Mouse (Mus musculus): ENCODE results near the gene Ttc33. TPM values are rescaled to one million over a fixed set of nuclear protein-coding genes. Genes with fewer than 3 reads are reported as not detected.

The Ttc33 gene
- 10 to 100 TPM; 39.3 to 48.5 TPM for total RNA-seq (2021)
- long read RNA-seq, experiment 1, transcript Ttc33-201 (5 exons, 1,832 nt) = major isoform, 19 of 38 reads
- long read RNA-seq, experiment 1, transcript Ttc33-203 (5 exons, 1,671 nt) = minor isoform, 11 of 38 reads
- long read RNA-seq, experiment 1, partial matches to known transcripts = 3 of 38 reads
- long read RNA-seq, experiment 1, other reads (novel, unspliced or antisense) = 4 of 38 reads
- long read RNA-seq, experiment 2, transcript Ttc33-203 (5 exons, 1,671 nt) = minor isoform, 10 of 46 reads
- long read RNA-seq, experiment 2, transcript Ttc33-201 (5 exons, 1,832 nt) = major isoform, 27 of 46 reads
- long read RNA-seq, experiment 2, partial matches to known transcripts = 4 of 46 reads
- long read RNA-seq, experiment 2, other reads (novel, unspliced or antisense) = 5 of 46 reads

DNA sequence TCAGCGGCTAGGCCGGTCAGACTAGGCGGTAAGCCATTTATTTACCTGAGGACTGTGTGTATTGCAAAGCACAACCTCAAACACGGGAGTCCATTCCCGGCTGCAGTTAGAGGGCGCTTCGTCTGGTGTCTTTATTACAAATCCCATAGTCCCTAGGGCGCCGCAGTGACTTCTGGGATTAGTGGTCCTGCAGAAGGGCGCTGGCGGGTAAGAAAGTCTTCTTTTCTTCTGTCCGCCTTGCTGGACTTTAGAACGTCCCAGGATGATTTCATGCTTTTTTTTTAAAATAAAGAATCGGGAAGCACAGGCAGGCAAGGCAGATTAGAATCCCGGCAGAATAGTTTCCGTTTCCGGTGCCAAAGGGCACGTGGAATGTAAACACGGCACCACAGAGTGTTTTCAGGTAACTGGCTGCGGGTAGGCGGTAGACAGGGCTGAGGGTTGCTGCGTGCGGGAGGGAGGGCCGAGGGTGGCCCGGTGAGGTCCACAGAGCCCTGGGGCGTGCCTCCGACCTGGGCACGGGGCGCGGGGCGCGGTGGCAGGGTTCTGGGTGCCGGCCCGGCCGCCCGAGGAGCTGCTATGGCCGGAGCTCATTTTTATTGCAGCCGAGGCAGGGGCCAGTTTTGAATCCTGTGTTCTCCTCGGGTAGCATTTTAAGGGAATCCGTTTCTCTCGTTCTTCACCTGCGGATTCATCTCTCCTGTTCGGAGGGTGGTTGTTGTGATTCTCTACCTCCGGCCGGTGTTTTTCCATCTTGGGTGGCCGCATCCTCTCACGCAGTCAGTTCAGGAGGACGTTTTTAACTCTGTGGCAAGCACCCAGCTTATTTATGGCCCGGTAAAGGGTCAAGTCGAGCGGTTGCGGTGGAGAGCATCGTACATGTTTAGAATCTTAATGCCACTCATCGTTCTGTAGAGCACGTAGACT lies at the start of gene Ttc33:
Gene Ttc33, plus strand, starts transcription at position 160 of the 927 bp plus-strand sequence.
- DNase-seq = peak; percentile 63

DNA sequence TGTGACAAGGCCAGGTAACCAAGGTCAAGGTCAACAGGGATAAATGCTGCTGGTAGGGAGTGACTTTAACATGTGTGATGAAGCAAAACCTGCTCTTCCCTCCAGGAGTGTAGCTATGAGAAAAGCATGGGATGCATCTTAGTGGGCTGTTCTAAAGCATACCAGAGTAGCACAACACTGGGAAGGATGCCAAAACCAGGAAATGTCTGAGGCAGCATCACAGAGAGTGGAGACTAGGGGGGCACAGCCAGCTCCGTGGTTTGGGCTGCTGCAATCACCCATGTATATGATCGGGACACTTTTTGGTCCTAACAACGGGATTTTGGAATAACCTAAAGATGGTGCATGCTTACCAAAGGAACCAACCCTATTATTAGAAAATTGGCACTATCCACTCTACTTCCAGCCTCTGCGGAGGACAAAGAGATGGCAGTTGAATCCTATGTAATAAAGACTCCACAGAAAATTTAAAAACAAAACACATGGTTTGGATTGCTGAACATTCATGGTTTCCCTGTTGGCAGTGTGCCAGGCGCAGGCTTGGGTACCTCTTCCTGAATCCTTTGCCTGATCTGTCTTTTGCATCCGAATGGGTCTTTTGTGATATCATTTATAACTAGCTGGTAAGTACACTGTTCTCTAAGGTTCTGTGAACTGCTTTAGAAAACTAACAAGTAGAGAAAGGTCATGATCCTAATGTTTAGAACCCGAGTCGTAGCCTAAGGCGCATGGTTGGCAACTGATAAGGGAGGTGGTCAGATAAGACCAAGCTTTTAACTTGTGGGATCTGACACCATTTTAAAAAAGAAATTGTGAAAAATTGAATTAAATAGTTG lies 47.1 kb upstream of the Ttc33 start:
- no peak for DNase-seq

DNA sequence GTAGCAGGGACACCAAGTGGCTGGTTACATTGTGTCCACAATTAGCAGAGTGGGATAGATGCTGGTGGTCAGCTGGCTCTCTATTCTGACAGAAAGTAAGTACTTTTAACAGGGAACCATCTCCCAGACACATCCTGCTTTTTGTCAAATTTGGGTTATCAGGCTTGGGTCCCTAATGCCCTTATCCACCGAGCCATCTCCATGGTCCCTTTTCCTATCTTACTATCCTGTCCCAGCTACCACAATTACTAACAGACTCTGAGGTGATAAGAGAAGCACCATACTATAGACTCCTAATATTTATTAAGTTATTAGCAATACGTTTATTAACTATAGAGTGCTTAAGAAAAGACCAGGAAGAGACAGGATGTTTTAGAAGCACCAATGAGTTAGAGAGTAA lies 46.0 kb upstream of the Ttc33 start:
- no peak for DNase-seq

DNA sequence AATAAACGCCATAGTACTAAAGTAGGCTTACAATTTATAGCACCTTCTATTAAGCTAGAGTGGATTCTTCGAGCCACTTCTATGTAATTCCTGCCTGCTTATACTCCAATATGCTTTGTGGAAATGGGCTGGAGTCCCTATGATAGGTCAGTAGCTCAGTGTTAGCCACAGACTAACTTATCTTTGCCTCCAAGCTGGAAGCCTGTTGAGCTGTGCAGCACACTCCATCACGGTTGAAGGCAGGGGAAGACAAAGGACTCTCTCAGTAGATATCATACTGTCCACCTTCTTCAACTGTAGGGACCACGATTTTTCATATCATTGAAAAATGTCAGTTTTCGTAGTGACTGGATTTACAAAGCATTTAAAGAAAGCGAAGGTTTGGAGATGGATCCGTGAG lies 45.5 kb upstream of the Ttc33 start:
- DNase-seq = no peak

DNA sequence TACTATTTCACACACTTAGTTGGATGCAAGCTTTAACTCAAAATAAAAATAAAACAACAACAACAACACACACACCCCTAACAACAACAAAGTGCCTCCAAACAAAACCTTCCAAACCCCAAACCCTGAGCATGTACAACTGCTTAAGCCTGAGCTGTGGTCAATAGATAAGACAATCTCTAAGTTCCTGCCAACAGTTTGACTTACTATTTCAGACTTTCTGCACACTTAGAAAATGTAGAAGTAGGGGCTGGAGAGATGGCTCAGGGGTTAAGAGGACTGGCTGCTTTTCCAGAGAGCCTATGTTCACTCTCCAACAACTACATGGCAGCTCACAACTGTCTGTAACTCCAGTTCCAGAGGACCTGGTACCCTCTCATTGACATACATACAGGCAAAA lies 45.0 kb upstream of the Ttc33 start:
- DNase-seq = no peak

DNA sequence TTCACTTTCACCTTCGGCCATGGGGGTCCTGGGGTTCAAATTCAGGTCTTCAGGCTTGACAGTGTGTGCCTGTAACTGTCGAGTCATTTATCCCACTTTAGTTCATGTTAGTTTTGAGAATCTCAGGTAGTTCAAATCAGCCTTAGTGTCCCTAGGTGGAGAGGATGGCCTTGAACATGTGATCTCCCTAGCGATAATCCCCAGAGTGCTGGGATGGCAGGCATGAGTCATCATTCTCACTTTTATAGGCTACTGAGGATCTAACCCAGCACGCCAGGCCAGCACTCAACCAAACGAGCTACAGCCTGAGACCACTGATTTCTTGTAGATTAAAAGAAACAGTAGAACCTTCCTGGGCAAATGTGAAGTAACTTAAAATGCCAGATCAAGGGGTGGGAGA lies 43.3 kb upstream of the Ttc33 start:
- no peak for DNase-seq

DNA sequence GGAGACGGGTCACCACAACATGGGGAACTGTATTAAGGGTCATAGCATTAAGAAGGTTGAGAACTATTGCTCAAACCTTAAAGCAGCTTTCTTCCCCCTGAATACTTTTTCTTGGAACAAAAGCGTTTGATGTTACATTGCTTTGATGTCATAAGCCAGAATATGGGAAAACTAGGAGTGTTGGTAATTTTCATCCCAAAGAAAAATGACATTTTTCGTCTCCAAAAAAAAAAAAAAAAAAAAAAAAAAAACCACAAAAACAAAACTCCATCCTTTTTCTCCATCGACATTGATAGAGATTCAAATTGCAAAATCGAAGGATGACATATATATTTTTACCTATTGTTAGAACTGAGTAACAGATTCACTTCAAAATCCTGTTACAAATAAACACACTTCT lies 42.6 kb upstream of the Ttc33 start:
- no peak for DNase-seq

DNA sequence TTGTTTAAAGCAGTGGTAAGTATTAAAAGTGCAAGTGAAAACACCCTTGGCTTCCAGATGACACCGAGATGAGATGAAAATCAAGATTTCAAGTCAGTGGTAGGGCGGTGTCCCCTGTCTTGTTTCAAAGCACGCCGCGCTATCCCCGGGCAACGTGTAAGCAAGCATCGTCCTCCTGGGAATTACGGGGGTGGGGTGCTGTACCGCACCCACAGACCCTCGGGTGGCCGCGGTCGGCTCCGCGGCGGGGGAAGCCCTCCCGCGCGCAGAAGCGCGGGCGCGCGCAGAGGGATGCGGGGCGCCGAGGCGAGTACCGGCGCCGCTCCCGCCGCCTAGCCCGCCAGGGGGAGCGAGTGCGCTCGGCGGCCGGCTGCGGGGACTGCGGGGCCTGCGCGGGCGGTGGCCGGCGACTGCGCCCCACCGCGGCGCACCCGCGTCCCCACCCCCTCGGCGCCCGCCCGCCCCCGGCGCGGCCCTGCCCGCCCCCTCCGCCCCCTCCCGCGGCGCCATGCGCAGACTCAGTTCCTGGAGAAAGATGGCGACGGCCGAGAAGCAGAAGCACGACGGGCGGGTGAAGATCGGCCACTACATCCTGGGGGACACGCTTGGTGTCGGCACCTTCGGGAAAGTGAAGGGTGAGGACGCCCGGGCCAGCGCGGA lies 41.8 kb upstream of the Ttc33 start, which contains the start of gene Prkaa1:
Gene Prkaa1, plus strand, starts transcription at position 501 of the 660 bp plus-strand sequence.
- DNase-seq = no peak

DNA sequence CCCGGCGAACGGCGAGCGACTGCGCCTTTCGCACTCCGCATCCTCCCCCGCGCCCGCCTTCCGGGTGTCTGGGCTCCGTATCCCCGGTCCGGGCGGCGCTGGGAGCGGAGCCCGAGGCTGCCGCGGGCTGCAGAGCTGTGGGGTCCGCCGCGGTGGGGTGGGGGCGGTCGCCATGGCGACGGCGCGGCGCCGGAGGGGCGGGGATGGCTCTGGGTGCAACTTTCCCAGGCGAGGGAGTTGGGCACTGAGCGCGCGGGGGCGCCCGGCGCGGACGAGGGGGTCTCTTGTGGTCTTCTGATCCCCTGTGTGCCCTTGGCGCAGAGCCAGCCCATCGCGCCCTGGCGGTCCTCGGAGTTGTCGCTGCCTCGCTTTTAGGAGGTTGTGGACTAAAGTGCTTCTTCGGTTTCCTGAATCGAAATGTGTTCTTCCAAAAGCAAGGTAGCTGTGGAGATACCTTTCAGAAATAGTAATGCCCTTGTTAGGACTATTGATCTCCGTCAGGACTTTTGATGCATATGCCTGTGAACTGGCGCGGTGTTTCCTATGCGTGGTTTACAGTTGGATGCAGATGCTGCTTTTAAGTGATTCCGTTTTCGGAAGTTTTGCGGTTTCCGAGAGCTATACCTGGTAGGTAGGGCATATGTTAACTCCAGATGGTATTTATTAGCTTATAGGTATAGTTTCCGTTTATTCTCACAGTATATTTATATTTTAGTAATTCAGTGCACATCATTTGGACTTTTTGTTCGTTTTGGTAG lies 41.1 kb upstream of the Ttc33 start:
- DNase-seq = peak; percentile 69

DNA sequence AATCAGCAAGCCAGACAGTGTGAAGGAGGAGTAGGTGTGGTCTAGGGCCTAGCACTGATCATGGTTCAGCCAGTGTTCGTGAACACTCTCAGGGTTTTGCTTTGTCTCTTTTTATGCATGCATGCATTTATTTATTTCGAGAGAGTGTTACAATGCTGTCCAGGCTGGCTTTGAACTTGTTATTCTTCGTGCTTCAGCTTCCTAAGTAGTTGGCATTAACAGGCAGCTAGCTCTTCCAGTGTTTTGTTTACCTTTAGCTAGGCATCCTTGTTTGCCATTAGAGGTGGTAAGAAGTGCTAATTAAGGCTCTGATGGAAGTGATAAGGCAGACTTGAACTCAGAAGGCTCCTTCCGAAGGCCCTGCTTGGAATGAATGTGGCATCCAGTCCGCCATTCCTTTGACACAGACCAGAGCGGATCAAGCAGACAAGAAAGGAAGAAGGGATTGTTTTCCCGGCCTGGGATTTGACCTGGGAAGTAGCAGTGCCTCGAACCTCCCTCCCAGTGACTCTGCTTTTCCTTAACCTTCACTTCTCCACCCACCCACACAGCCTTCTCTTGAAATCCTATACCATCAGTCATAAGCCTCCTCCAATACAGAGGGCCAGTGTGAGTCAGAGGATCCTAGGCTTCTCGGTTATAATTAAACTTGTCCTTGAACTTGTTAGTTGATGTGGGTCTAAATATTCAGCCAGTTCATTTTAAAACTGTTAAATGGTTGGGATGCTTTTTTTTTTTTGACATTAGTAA lies 40.0 kb upstream of the Ttc33 start:
- DNase-seq = no peak

DNA sequence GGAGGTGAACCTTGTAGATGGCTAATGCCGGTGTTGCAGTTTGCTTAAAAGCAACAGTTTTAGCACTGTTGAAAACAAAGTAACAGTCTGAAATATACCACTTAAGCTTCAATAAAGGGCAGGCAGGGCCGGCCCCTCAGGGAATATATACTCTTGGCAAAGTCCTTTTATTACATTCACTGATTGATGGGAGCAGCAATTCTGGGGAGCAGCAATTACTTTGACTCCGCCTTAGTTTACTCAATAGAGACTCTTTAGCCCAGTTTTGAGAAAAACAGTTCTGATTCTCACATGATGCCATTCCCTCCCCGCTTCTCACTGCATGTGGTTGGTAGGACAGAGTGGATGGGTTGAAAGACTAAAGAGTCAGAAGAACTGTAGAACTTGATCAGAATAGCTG lies 36.1 kb upstream of the Ttc33 start:
- DNase-seq = no peak

DNA sequence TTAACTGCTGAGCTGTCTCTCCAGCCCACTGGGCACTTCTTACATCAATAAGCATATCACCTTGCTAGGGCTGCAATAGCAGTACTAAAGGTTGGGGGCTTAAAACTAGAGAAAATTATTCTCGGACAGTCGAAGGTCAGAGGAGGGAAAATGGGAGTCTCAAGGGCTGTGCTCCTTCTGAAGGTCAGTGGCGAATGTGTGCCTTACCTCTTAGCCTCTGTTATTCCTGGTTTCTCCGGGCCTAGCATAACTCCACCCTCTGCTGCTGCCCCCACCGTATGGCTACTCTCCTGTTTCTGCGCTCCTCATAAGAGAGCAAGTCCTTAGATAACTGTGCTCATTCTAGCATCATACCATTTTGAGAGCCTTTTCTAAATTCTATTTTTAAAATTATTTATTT lies 33.2 kb upstream of the Ttc33 start:
- DNase-seq = no peak

DNA sequence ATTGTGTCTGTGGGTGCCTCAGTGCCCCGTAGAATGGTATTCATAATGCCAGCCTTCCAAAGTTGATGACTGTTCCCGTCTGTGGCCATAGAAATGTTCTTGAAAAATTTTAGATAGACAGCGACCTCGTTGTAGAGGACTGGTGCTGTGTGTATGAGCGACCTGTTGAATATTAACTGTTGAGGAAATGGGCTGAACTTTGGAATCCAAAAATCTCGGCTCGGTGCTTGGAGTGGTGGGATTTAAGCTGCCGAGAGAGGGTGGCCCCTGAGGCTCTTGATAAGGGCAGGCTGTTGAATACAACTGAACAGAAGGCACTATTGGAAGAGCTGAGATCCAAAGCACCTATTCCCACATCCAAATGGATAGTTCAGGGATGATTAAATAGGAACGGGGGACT lies 30.7 kb upstream of the Ttc33 start:
- no peak for DNase-seq

DNA sequence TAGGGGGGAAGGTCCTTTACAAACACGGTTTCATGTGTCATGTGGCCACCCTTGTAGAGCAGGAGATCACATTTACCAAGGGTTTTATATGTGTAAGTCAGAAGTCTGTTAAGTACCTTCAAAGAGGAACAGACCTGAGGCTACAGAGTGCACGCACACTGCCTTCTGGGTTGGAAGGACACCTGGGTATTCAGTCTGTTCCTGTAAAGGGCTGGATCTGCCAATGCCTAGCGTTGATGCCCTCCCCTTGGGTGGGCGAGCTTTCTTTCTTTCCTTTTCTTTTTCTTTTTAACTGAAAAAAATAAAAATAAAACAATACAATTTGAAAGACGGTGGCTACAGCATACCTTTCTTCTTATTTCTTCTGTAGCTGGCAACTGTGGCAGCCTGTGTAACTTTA lies 30.2 kb upstream of the Ttc33 start:
- DNase-seq = no peak

DNA sequence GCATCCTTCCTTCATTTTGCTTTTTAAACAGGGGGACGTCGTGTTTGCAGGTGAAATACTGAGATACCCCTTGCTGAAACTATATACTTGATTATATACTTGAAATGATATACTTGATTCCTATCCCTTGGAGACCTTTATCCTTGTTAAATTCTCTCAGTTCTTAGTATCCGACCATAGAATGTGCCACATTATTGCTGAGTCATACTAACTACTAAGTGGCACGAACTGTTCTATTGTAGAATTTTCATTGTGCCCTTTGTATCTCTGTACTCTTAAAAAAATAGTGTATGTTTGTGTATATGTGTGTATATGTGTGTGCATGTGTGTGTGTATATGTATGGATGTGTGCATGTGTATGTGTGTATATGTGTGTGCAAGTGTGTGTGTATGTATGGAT lies 29.0 kb upstream of the Ttc33 start:
- no peak for DNase-seq

DNA sequence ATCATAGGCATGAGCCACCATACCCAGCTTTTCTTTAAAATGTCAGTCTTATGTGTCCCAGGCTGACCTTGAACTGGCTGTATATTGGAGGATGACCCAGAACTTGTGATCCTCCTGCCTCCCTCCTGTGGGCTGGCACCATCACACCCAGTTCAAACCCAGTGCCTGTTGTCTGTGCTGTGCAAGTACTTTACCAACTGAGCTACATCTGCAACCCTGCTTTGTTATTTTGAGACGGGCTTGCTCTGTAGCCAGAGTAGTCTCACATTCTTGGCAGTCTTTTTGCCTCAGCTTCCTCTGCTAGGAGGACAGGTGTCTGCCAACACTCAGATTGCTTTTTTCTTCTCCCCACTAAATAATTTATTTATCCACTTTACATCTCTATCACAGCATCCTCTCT lies 27.9 kb upstream of the Ttc33 start:
- no peak for DNase-seq

DNA sequence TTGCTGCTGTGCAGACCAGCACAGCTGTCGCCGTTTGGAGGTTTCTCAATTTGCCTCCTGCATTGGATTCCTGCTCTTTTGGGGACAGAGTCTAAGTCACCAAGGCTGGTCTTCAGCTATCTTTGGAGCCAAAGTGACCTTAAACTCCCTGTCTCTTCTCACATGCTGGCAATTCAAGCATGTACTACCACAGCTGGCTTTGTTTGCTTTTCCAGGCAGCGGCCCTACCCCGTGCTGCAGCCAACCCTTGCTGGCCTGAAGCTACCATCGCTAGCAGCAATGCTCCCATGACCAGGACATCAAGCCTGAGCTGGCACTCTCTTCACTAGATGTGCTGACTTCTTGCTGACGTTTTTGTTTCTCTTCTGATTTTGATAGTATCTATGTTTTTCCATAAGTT lies 26.5 kb upstream of the Ttc33 start:
- DNase-seq = peak; percentile 53

DNA sequence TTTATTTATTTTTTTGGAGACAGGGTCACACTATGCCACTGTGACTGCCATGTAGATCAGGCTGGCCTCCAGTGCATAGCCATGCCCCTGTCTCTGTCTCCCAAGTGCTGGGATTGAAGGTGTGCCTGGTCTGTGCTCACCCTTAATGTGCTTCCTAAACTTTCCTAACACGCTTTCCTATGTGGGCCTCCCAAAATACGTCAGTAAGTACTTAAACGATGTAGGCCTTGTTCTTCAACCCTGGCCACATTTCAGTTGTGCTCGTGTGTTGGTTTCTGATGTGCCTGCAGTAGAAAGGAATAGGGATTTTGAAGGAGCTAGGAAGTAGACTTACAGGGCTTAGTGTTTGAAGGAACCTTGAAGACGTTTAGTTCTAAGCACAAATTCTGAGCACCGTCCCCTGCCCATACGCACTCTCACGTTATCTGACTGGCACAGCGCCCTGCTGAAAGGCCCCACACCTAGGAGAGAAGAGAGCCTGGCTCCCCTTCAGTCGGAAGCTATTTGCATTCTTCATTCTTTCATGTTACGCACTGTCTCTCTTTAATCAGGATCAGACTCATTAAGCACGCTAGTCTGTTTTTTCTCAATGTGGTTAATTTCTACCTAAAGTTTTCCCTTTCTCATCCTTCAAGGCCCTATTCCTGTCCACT lies 20.1 kb upstream of the Ttc33 start:
- DNase-seq = no peak

DNA sequence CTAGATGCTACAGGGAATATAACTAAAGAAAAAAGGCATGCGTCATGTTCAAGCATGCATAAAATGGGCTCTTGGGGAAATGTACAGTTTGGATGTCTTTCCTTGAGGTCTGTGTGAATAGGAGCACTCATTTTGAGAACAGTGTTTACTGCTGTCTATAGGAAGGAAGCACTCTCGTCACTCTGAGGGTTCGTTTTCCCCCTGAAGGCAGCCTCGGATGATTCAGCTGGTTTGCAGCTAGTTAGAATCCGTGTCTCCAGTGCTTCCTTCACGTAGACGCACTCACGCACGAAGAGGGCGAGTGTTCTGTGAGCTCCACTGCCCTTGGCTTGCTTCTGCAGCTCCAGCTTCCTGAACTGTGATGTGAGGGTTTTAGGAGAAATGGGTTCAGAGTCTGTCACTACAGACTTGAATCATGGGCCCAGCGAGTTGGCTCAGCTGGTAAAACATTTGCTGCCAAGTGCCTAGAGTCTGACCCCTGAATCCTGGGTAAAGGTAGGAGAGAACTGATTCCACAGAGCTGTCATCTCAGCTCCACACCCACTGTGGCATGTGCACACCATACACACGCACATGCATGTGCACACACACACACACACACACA lies 12.0 kb upstream of the Ttc33 start:
- no peak for DNase-seq
